Mouse (Mus musculus): ENCODE measurements around the gene Cenpi.
"Not testable (repeated sequence)": the region's sequence is repeated elsewhere in the genome, so short reads cannot be mapped to it uniquely, and the experiment has no call there.

Gene Cenpi

DNA sequence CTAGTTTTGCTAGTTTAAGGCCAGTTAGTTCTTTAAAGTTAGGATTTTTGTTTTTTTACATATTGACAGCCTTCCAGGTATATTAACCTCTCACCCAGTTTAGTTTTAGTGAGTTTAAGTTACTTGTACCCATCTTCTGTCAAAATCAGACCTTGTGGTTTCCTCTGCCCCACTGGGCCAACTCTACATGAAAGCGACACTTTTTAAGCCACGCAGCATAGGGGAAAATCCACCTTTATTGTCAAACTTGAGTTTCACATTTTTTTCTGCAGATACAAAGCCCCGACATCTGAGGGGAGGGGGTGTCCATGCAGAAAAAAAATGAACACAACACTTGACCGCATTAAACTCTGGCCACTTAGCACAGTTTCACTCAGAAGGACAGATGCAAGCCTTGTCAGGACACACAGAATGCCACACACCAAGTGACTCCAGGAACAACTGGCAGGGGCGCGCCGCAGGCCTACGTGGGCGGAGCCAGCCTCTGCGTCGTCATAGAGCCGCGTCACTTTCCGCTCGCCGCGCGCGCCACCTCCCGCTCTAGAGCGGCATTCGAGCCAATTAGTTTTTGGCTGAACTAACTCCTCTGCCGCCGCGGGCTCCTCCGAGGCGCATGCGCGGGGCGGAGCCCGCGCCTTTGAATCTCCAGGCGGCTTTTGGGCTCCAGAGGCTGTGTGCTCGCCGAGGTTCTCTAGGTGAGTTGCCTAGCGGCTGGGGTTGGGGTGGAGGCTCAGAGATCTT lies at the start of gene Cenpi:
TSS of gene Cenpi (plus strand) at position 551 of the 741 bp plus-strand sequence.
- DNase-seq (ENCODE audit: low spot score): peak; percentile 86

DNA sequence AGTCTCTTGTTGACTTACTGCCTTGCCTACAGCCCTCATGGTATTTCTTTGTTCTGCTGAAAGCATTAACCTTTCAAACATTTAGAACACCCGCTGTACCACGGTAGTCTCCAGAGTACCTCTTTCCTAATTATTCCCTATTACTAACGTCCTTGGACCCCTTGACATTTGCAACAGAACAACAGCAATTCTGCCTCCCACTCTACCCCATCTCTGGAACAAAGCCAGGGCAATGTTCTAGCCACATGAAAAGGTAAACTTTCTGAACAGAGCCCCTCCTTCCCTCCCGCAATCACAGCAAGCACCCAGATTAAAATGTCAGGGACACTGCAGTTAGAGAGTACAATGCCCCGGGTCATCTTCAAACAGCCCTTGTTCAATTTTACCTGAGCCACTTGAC lies 46.7 kb upstream of the Cenpi start:
- DNase-seq (ENCODE audit: low spot score): no peak

DNA sequence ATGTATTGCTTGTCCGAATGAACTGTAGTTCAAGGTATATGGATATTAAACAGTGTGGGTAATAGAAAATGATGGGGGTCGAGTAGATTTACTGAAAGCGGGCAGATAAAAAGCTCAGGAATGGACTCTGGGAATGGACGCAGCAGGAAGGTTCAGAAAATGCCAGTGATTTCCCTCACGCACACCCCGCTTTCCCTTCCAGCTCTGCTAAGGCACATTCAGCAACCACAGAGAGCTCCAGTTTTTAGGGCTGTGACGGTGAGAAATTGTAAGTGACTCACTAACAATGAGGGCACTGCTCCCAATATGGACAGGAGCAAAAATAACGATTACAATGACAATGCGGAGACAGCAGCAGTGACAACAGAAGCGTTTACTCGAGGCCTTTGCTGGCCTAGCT lies 45.8 kb upstream of the Cenpi start:
- no peak for DNase-seq (ENCODE audit: low spot score)

DNA sequence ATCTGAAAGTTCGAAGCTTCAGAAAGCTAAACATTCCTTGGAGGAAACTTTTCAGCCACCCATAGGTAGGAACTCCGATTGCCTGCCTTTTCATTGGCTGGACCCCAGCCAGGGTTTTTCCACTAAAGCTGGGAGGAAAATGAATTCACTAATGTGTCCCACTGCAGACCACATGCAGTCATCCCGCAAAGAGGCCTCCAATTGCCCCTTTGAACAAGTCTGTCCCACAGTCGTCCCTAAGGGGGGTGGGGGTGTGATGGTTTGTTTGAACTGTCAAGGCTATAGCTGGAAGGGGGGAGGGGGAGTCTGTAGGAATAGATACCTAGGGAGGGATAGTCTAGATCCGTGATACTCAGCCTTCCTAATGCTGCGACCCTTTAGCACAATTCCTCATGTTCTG lies 32.2 kb upstream of the Cenpi start:
- no peak for DNase-seq (ENCODE audit: low spot score)

DNA sequence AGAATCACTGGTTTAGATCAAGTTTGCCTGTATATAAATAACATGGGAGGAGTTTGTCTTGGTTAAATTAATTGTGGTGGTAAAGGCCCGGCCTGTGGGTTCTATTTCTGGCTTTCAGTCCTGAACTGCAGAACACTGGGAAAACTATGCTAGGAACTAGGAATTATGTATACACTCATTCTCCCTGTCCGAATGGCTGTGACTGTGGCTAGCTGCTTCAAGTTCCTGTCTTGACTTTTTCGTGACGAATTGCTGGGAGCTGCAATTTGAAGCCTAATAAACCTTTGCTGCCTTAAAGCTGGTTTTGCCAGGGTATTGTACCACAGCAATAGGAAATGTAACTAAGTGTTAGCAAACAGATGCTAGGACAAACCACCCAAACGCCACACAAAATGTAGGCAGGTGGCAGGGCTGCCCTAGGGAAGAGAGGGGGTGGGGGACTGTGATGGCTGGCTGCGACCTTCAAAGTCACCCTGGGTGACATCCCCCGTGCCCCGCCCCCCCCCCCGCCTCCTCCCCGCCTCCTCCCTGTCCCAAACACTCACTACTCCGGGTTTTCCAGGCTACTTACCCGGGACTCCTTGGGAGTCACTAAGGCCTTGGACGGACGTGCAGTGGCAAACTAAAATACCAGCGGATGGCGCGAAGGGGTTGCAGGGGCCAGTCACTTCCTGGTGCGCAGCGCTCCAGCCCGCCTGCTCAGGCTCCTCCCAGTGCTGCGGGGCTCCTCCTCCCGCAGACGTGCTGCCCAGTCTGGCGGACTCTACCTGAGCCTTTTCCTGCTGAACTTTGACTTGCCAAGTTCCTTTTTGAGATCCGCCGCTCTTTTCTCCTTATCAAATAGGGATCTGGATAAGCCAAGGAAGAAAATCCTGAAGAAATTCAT lies 31.4 kb upstream of the Cenpi start, which contains the start of gene Trmt2b:
TSS of gene Trmt2b (minus strand) at position 710 of the 886 bp plus-strand sequence.
- peak; percentile 35 for DNase-seq (ENCODE audit: low spot score)

DNA sequence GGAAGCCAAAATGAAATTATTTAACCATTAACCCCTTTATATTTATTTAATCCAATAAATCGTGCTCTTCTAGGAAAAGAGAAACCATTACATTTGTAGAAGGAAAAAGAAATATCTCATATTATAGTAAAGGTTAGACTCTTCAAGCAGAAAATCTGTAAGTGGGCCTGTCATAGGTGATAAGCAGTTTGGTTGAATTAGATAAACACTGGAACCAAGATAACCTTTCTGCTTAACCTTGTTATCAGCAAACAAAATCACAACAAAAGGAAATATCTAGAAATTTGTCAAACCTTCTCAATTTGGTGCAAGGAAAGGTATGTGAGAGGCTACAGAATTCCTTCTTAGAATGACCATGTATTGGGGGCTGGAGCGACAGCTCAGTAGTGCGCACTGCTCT lies 27.4 kb upstream of the Cenpi start:
- no peak for DNase-seq (ENCODE audit: low spot score)

DNA sequence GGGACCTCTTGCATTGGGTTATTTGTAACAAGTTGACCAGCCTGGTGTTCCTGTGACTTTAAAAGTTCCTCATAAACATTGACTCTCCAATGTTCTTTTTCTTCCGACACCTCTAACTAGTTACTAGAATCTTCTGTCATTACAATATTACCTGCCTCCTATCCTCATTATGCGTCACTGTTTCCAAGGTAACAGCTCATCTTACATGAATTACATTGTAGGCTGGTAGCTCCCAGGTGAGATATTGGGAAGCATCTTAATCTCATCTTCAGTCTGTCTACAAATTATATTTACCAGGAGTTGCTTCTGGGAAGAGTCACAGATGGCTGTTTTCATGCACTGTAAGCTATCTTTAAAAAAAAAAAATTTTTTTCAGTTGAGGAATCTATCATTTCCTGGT lies 22.8 kb upstream of the Cenpi start:
- no peak for DNase-seq (ENCODE audit: low spot score)

DNA sequence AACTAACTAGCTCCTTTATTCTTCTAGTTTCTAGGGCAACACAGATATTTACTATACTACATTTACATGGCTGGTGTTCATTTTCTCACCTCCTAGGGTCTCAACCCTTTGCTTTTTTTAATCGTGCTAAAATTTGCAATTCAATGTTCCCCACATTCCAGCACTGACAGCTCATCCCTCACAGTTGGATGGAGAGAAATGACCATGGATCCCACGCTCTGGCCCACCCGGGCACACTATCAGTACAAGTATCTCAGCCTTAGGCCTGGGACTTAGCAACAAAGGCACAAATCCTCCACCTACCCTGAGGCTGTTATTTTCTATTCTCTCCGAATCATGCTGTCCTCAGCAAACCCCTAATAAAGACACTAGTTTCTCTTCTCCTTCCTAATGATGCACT lies 22.1 kb upstream of the Cenpi start:
- DNase-seq (ENCODE audit: low spot score): no peak

DNA sequence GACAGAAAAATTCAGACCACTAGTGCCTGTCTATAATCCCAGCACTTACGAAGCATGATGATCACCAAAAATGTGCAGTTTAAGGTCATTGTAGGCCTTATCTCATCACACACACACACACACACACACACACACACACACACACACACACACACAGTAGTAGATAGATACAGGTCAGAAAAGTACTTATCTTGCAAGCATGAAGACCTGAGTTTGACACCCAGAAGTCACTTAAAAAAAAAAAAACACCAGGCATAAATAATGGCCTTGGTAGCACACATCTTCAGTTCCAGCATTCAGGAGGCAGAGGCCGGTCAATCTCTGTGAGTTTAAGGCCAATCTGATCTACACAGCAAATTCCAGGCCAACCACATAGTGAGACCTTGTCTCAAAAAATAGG lies 20.6 kb upstream of the Cenpi start:
- no peak for DNase-seq (ENCODE audit: low spot score)

DNA sequence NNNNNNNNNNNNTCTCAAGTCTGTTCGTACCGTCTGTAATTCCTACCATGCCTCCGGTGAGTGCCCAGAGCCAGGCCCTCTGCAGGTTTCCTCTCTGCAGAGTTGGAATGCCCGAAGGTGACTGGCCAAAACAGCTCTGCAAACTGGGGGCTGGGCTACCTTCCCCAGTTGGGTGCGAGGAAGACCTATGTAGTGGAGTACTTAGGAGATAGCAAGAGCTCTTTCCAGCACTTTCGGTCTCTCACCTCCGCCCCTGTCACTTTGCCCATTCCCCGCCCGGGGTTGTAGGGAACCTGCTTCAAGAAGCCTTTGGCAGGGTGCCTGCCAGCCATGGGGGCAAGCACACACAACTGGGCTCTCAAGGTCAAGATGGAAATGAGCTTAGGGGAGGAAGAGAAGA lies 11.6 kb upstream of the Cenpi start:
- peak; percentile 9 for DNase-seq (ENCODE audit: low spot score)

DNA sequence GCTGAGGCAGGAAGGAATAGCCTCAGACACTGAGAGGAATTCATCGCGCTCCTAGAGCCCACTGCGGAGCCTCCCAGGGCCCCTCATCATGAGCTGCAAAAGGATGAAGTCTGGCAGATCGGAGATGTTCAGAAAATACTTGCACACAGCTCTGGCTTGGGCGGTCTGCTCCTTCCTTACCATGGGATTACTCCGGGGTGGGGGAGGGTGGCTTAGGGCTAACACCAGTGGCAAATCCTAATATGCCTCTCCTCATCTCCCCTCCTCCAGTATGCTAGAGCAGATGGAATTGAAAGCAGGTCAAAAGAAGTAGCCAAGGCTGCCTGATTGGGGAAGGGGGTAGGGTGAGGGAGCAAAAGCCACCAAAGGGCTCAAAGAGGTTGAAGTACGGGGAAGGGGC lies 11.1 kb upstream of the Cenpi start:
- DNase-seq (ENCODE audit: low spot score): peak; percentile 3

DNA sequence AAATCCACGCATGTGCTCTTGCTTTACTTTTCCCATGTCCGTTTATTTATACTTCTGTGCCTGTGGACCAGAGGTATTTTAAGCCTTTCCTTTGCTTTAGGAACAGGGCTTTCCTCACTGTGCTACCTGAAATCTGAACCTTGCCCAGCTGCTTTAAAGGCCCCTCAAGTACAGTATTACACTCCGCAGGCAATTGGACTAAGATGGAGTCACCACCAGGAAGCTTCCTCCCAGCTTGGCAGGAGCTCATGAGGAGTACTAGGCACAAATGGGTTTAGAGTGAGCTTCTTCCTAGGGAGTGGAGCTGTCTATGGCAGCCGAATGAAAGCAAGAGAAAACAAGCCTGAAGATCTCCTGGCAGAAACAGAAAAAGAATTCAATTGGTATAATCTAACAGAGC lies 10.7 kb upstream of the Cenpi start:
- DNase-seq (ENCODE audit: low spot score): no peak

DNA sequence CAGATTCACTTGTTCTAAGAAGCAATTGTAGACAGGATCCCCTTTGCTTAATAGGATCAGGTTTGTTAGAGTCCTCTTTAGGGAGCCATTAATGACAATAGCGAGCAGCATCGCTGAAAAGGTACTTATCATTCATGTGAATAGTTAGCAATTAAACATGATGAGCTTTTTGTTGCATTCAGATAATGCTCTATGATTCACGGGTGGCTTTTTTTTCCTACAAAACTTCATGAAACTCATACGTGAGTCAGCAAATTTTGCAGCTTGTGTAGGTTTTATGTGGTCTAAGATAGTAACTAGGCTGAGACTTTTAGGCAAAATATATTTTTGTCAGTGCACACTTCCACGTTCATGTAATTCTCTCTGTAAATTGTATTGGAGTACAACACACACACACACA lies 7.7 kb upstream of the Cenpi start:
- DNase-seq (ENCODE audit: low spot score): no peak

DNA sequence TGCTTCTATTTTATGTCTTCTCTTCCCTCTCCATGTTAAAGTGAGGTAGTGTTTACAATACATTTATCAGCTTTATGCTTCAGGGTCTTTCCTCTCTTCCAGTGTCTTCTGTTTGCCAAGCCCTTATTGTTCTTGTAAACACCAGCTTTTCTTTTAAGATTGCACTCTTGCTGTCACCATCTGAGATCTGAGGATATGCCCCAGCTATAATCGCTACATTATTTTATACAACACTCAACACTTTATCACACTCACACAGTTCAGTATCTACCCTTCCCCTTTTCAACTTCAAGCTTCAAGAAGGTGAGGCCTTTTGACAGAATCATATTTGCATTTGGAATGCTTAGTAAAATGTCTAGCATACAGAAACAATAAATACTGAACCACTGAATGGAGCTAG lies 4.6 kb upstream of the Cenpi start:
- DNase-seq (ENCODE audit: low spot score): no peak

DNA sequence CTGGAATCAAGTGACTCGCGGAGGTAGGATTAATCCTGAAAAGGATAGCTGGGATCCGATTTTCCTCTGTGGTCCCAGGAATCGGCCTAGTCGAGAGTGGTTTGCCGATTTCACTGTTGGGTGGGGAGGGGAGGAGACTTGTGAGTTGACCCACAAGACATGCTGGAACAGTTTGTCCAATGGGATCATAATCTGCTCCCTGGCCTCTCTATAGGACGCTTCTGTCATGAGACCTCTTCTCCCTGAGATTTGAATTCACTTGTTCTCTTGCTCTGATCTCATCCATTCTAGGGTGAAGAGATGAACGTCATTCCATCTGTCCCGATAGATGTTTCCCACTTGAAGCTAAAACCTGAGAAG lies 371 bp downstream of the Cenpi start:
- DNase-seq (ENCODE audit: low spot score): no peak

DNA sequence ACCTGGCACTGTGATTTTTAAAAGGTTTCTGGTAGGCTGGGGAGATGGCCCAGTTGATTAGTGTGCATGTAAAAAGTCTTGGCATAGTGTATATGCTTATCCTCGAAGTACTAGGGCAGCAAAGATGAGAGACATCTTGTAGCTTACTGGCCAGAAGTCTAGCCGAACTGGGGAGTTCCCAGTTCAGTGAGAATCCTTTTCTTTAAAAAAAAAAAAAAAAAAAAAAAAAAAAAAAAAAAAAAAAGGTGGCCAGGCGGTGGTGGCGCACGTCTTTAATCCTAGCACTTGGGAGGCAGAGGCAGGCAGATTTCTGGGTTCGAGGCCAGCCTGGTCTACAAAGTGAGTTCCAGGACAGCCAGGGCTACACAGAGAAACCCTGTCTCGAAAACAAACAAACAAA lies 3.3 kb downstream of the Cenpi start:
- not testable (repeated sequence) for DNase-seq (ENCODE audit: low spot score)

DNA sequence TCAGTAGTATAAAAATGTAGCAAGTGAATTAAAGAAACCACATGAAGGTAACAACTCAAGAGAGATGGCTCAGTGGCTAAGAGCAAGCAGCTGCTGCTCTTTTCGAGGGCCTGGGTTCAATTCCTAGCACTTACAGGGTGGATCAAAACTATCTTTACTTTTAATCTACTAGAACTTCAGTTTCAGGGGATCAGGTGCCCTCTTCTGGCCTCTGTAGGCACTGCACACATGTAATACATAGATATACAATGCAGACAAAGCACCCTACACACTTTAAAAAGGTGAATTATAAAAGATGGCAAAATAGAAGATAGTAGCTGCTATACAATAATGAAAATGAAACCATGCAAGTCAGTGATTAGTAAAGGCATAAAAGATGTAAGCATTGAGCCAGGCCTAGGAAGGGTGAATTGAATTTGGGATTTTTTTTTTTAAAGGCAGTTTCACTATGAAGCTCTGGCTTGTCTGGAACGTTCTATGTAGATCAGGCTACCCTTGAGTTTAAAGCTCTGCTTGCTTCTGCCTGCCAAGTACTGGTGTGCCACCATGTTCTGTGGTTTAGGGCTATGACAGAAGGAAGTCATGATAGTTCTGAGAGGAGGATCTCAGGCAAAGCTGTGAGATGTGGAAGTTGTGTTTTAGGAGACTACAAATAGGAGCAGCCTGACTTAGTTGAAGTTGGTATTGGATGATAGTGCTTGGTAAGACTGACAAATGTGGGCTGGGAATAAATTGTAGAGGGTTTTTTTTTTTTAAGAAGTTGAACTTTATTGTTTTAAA lies 11.5 kb downstream of the Cenpi start:
- DNase-seq (ENCODE audit: low spot score): peak; percentile 6

DNA sequence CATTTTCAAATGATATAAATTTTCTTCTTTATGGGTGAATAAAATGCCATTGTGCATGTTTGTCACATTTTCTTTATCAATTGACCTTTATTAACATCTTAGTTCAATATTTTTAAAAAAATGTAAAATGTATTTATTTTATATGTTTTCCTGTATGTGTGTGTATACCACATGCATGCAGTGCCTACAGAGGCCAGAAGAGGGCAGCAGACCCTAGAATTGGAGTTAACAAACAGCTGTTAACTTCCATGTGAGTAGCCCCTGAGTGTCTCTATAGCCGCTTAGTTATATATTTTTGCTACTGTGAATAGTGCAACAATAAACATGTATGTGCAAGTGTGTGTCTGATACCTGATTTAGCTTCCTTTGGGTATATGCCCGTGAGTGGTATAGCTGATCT lies 25.4 kb downstream of the Cenpi start:
- DNase-seq (ENCODE audit: low spot score): peak; percentile 3

DNA sequence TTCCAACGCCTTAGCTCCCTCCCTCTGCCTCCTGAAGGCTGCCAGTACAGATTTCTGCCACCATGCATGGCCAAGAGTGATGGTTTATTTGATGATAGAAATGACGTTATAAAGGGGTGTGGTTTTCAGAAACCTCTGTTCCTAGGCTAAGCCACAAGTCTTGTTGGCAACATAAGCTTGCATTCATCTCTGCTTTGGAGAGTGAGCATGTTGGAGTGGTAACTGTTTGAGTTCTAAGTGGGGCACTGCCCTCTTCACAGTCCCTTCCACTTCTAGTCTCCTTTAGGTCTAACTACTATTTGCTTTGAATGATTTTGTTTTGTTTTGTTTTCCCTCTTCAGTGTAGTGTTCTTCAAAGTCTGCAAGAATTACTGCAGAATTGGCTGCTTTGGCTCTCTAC lies 34.9 kb downstream of the Cenpi start:
- DNase-seq (ENCODE audit: low spot score): no peak

DNA sequence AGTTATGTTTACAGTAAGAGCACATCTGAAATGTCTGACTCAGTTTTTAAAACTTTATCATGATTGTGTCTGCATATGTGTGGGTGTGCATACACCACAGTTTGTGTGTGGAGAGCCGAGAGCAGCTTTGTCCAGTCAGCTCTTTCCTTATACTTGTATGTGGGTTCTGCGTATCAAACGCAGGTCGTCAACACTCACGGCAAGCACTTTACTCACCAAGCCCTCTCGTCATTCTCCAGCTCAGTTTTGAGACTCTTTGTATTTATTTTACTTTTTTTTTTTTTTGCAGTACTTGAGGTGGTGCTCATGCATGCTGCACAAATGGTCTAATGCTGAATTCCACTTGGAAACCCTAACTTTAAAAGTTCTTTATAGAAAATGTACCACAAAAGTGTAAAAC lies 42.3 kb downstream of the Cenpi start:
- no peak for DNase-seq (ENCODE audit: low spot score)

DNA sequence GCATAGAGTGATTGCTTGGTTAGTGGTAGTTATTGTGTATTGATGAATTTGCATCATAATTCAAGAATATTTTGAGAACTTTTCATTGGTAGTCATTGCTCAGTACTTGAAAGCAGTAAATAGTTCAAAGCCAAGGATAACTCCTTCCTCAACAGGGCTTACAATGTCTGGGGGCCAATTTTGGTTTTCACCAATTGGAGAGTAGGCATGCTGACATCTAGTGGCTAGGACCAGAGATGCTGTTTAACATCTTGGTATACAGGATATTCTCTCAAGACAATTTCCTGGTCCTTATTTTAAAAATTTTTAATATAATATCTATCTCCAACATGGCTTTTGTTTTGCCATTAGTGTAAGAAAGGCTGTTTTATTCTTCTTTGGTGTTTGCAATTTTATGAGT lies 46.0 kb downstream of the Cenpi start:
- no peak for DNase-seq (ENCODE audit: low spot score)

DNA sequence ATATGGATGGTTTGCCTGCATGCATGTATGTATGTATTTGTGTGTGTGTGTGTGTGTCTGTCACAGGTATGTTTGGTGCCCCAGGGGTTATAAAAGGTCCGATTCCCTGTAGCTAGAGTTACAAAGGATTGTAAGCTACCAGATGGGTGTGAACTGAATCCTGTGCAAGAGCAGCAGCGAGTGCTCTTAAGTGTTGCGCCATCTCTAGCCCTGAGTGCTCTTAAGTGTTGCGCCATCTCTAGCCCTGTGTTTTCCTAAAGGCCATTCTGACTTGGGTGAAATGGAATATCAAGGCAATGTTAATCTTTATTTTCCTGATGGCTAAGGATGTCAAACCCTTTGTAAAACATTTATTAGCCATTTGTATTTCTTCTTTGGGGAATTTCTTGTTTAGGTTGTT lies 51.5 kb downstream of the Cenpi start:
- DNase-seq (ENCODE audit: low spot score): no peak

DNA sequence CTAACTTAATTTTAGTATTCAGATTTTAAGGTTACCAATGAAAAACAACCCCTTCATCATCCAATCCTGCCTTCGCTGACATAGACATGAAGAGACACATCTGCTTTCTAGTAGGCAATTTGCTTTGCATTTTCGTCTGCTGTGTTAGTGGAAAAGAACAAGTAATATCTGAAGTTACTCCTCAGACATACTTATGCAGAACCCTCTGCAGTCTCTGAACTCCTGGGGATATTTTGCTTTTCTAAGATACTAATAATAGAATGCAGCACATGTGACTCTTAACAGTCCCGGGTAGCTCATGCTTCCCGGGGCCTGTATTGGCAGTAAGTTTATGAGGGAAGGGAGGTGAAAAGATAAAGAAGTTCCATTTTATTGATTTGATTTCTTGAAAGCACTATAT lies 54.3 kb downstream of the Cenpi start:
- DNase-seq (ENCODE audit: low spot score): no peak

All from layer of hippocampus, adult 11-12 months (tissue).